Mouse (Mus musculus) liver, embryonic 14.5 days (tissue): ENCODE measurements around the gene Ccdc154. TPM values are rescaled to one million over a fixed set of nuclear protein-coding genes. Genes with fewer than 3 reads are reported as not detected.
A peak's percentile ranks its signal among the peaks of the same experiment; 100 is the strongest.

Source experiments
- ATAC-seq: fragments of 200-750 bp; cut with Nextera tagmentation; 2 replicates; pipeline ENCODE4 v1.8.0; 2017; ENCODE audit warnings: moderate number of reproducible peaks, mild to moderate bottlenecking, moderate library complexity; ENCODE audit not compliant: insufficient read depth
- DNase-seq, 3 experiments: peaks; one replicate each; pipeline ENCODE4 v3.0.0-alpha.2; 2012 to 2013; ENCODE audit warnings: low read depth in 3 of 3, low spot score in 3 of 3
- H3K27ac ChIP-seq: fragments of 300-500 bp; sonication (generic); 2 replicates; pipeline ENCODE4 v1.5.1; 2014; ENCODE audit warnings: moderate library complexity, mild to moderate bottlenecking, control low read depth, inconsistent platforms
- H3K27me3 ChIP-seq: fragments of 300-500 bp; sonication (generic); 2 replicates; pipeline ENCODE4 v1.6.1; 2014; ENCODE audit warnings: mild to moderate bottlenecking, low read length, moderate library complexity; ENCODE audit not compliant: control insufficient read depth, insufficient read depth
- H3K36me3 ChIP-seq: fragments of 300-500 bp; sonication (generic); replicated peaks from 2 replicates; pipeline ENCODE4 v1.6.1; 2014; ENCODE audit warnings: low read depth; ENCODE audit not compliant: control insufficient read depth, insufficient read depth
- H3K4me1 ChIP-seq, 2 experiments: fragments of 200-500 bp in 1 of 2; fragments of 300-500 bp in 1 of 2; sonication (generic) in 1 of 2; replicated peaks; 2 replicates each; pipeline ENCODE4 v1.6.1; 2012 to 2014; ENCODE audit warnings: antibody characterized with exemption in 1 of 2, inconsistent platforms in 1 of 2, low read length in 1 of 2; ENCODE audit not compliant: control insufficient read depth in 2 of 2, insufficient read depth in 2 of 2
- H3K4me2 ChIP-seq: fragments of 300-500 bp; sonication (generic); 2 replicates; pipeline ENCODE4 v1.6.1; 2014; ENCODE audit warnings: low read depth, mild to moderate bottlenecking, control low read depth, moderate library complexity
- H3K4me3 ChIP-seq, 2 experiments: fragments of 200-500 bp in 1 of 2; fragments of 300-500 bp in 1 of 2; sonication (generic) in 1 of 2; 2 replicates each; pipeline ENCODE4 v1.5.1; 2012 to 2014; ENCODE audit warnings: low read depth in 2 of 2, low read length in 2 of 2, mild to moderate bottlenecking in 2 of 2, control low read depth in 1 of 2, inconsistent platforms in 1 of 2, moderate library complexity in 1 of 2; ENCODE audit not compliant: insufficient read depth in 1 of 2
- H3K9ac ChIP-seq: fragments of 300-500 bp; sonication (generic); replicated peaks from 2 replicates; pipeline ENCODE4 v1.6.1; 2014; ENCODE audit warnings: mild to moderate bottlenecking, control low read depth, moderate library complexity
- H3K9me3 ChIP-seq: fragments of 300-500 bp; sonication (generic); 2 replicates; pipeline ENCODE4 v1.6.1; 2016; ENCODE audit warnings: low read length, mixed read lengths; ENCODE audit not compliant: control insufficient read depth
- CTCF ChIP-seq: IDR thresholded peaks from 2 replicates; pipeline ENCODE4 v1.5.1; 2016; ENCODE audit warnings: antibody characterized with exemption, low read depth, control low read depth
- EP300 ChIP-seq: IDR thresholded peaks from 2 replicates; pipeline ENCODE4 v1.6.1; 2016; ENCODE audit warnings: antibody characterized with exemption, low read depth
- WGBS: fragments of 180-500 bp; shearing (Covaris S2); extraction: QIAGEN DNeasy Blood & Tissue Kit; methylation state at CpG from one replicate; pipeline ENCODE4 v1.1.7; 2014; ENCODE audit not compliant: insufficient replicate concordance; 5-methylcytosine and 5-hydroxymethylcytosine counted together
- polyA plus RNA-seq, 2 experiments: library from polyadenylated mRNA; depleted of rRNA in 1 of 2; stranded (reverse) in 1 of 2; unstranded in 1 of 2; fragments of >200 nt; fragmentation: Nextera tagmentation in 1 of 2; extraction: Ambion mirVana in 1 of 2; gene quantifications; 2 replicates each; pipeline versions ENCODE4 v1.2.1 to v1.2.3; 2012 to 2014

The Ccdc154 gene
- polyA plus RNA-seq, 2 experiments, result not detected

GRCm38 (mm10) chr17:25189091-25189490, 26.8 kb downstream of the Ccdc154 start:
- TF ChIP-seq EP300 (no peak), CTCF (no peak)
- H3K27ac ChIP-seq, result no peak overlapping the region
- no peak for DNase-seq
- peaks cover 7 to 11% of the 10 kb centered on the region in 2 experiments for H3K4me1 ChIP-seq
- peak overlapping the region; percentile 94 for H3K4me2 ChIP-seq
- 14% methylated on average over 16 of the region's 16 CpGs for WGBS
- ATAC-seq, result no peak
- peak overlapping the region; percentile 87 for H3K9ac ChIP-seq
- H3K9me3 ChIP-seq, result no peaks in the 10 kb centered on the region
- no peaks in the 10 kb centered on the region for H3K27me3 ChIP-seq
- peak overlapping the region; percentile 88 to 92 for H3K4me3 ChIP-seq
- no peaks in the 10 kb centered on the region for H3K36me3 ChIP-seq

GRCm38 (mm10) chr17:25202401-25202800, 40.1 kb downstream of the Ccdc154 start:
- no peak for DNase-seq
- no peak for ATAC-seq
- H3K4me1 ChIP-seq, result no peaks in the 10 kb centered on the region
- H3K27ac ChIP-seq, result no peak overlapping the region
- H3K4me2 ChIP-seq, result no peak overlapping the region
- 80% methylated on average over 4 of the region's 4 CpGs for WGBS
- TF ChIP-seq EP300, result no peak
- no peak for TF ChIP-seq CTCF
- no peak overlapping the region for H3K9ac ChIP-seq
- H3K4me3 ChIP-seq, result no peak overlapping the region
- no peaks in the 10 kb centered on the region for H3K9me3 ChIP-seq
- peaks cover 5% of the 10 kb centered on the region for H3K36me3 ChIP-seq
- H3K27me3 ChIP-seq, result no peaks in the 10 kb centered on the region

DNA sequence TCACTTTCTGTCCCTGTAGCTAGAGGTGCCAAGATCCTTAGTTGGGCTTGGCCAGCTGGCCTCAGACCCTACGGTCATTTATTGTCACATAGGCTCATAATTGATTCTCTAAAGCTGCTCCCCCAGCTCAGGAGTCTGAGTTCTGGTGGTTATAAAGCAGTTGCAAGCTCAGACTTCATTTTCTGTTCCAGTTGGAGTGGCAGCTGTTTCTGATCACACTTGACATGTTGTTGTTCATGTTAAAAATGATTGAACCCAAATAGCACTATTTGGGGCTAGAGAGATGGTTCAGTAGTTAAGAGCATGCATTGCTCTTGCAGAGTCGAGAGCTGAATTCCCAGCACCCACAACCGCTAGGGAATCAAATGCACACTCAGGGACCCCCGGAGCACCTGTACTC, 47.7 kb downstream of the Ccdc154 start:
- no peak overlapping the region for H3K4me2 ChIP-seq
- no peak overlapping the region for H3K27ac ChIP-seq
- no peak overlapping the region for H3K9ac ChIP-seq
- H3K27me3 ChIP-seq, result no peaks in the 10 kb centered on the region
- TF ChIP-seq CTCF, result no peak
- TF ChIP-seq EP300, result no peak
- WGBS, result 82% methylated on average over 4 of the region's 4 CpGs
- H3K36me3 ChIP-seq, result peaks cover 3% of the 10 kb centered on the region
- no peaks in the 10 kb centered on the region for H3K9me3 ChIP-seq
- no peak overlapping the region for H3K4me3 ChIP-seq
- DNase-seq (no peak), ATAC-seq (no peak)
- H3K4me1 ChIP-seq, result no peaks in the 10 kb centered on the region

DNA sequence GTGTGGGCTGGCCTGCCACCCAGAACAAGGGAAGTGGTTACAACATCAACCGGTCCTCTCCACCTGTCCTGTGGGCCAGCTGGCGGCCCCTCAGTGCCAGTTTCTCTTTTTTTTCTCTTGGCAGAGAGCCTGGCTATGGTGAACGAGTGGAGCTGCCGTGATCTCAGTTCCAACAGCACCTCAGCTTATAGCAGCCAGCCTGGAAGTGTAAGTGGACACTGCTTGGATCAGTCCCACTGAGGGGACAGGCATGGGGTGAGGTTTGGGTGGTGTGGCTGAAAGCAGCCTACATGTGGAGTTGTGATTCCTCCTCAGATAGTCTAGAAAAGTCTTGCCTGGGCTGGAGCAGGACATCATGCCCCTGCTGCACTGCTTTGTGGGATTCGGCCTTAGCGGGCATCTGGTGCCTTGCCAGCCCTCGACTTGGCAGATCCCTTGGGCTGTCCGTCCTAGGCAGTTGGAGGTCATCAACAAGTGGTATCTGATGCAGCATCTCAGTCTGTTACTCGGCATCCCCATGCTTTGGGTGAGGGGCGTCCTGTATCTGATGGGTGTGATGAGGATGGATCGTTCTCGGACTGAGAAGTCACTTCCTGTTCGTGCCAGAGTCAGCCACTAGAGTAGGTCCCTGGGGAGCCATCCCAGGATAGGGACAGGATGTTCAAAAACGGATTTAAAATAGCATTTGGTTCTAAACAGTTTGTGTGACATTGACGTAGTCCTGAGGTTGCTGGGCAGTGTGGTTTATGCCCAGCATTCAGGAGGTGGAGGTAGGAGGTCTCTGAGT, 48.6 kb downstream of the Ccdc154 start:
- DNase-seq, result no peak
- TF ChIP-seq EP300 (no peak), CTCF (no peak)
- Histone ChIP-seq H3K27ac (no peak overlapping the region), H3K4me2 (no peak overlapping the region), H3K9ac (no peak overlapping the region), H3K4me1 (no peaks in the 10 kb centered on the region), H3K27me3 (no peaks in the 10 kb centered on the region), H3K9me3 (no peaks in the 10 kb centered on the region), H3K36me3 (peaks cover 3% of the 10 kb centered on the region), H3K4me3 (no peak overlapping the region)
- WGBS, result 70% methylated on average over 15 of the region's 15 CpGs
- ATAC-seq, result no peak

GRCm38 (mm10) chr17:25211705-25212104, 49.4 kb downstream of the Ccdc154 start:
- peaks cover 3% of the 10 kb centered on the region for H3K36me3 ChIP-seq
- no peak for DNase-seq
- 70% methylated on average over 4 of the region's 4 CpGs for WGBS

More at GRCm38 (mm10) chr17:25211705-25212104, 49.4 kb downstream of the Ccdc154 start:
- Histone ChIP-seq H3K9me3 (no peaks in the 10 kb centered on the region), H3K4me1 (no peaks in the 10 kb centered on the region), H3K27me3 (no peaks in the 10 kb centered on the region), H3K9ac (no peak overlapping the region), H3K4me3 (no peak overlapping the region), H3K4me2 (no peak overlapping the region), H3K27ac (no peak overlapping the region)
- no peak for TF ChIP-seq CTCF
- no peak for ATAC-seq
